Mouse (Mus musculus): ENCODE measurements around the gene Fam122b. TPM values are rescaled to one million over a fixed set of nuclear protein-coding genes. Genes with fewer than 3 reads are reported as not detected.

Fam122b gene
- 1 to 10 TPM; 8.9 TPM for total RNA-seq (2023)

GRCm38 (mm10) chrX:53269289-53270062 is at the start of gene Fam122b:
Fam122b (minus strand) TSS chrX:53269805.

GRCm38 (mm10) chrX:53273124-53273523 is 3.5 kb upstream of the Fam122b start, which contains the start of gene Fam122c:
Fam122c (plus strand) TSS chrX:53273424.

GRCm38 (mm10) chrX:53240011-53240410 is 29.6 kb downstream of the Fam122b start, which contains the start of gene Plac1:
Plac1 (minus strand) TSS chrX:53240111.

Other genes starting within 250 kb of the Fam122b start
- not detected for gene Plac1, start 29.7 kb downstream of the Fam122b start, total RNA-seq (2023)
- not detected for gene Fam122c, start 3.6 kb upstream of the Fam122b start, total RNA-seq (2023)
- gene Mospd1, start 100.7 kb upstream of the Fam122b start, total RNA-seq (2023) = 1 to 10 TPM; 7.9 to 9.8 TPM
- not detected for gene Etd, start 165.1 kb upstream of the Fam122b start, total RNA-seq (2023)